19 mouse cellular contexts compared by ENCODE assay signal in the genomic region with DNA sequence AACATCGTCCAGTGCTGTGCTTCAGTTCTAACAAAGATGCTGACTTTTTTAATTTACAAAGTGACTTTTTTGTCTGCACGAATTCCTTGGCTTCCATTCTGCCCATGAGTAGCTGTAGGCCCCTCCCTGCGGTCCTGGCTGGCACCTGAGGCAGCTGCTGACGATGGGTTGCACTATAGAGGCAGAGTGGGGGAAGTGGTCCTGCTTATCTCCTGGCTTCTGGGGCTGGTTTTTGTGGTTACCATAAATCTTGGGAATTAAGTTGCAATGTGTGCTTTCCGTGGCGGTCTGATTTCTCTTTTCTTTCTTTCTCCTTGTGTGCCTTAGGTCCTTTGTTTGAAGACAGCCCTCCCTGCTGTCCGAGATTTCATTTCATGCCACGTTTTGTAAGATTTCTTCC.
"Had no signal": no experiment of that assay in that cellular context is flagged by ENCODE, and none has a peak within 500 bp of the region (broad histone marks: within the 10 kb centered on the region; RNA-seq: fewer than 3 reads in every experiment).

No protein-coding gene starts in this region.

- H3K27me3 ChIP-seq: liver, embryonic 13.5 days; midbrain, embryonic 13.5 days; neural tube, embryonic 13.5 days; stomach, embryonic 15.5 days had no signal

- H3K4me3 ChIP-seq: left cerebral cortex, adult 2 months; liver, embryonic 13.5 days; midbrain, embryonic 10.5 days; midbrain, embryonic 13.5 days; myocyte; neural tube, embryonic 13.5 days; stomach, embryonic 15.5 days had no signal

- H3K9me3 ChIP-seq: liver, embryonic 13.5 days; midbrain, embryonic 10.5 days; midbrain, embryonic 13.5 days; neural tube, embryonic 13.5 days; stomach, embryonic 15.5 days had no signal

- DNase-seq: kidney, adult 11 months; kidney, adult 9 months; kidney, postnatal 10 days; kidney, postnatal 4 days; liver, embryonic 13.5 days; lung, adult 2 months; lung, postnatal 14 days; lung, postnatal 4 days; retina, postnatal 1 day; right cerebral cortex, postnatal 25 days; spleen, adult 18-20 months; thymus, postnatal 36 days had no signal

- H3K9ac ChIP-seq: liver, embryonic 13.5 days; midbrain, embryonic 13.5 days; neural tube, embryonic 13.5 days; stomach, embryonic 15.5 days had no signal

- H3K27ac ChIP-seq: left cerebral cortex, adult 2 months; liver, embryonic 13.5 days; midbrain, embryonic 10.5 days; midbrain, embryonic 13.5 days; neural tube, embryonic 13.5 days; stomach, embryonic 15.5 days had no signal

- H3K4me2 ChIP-seq: liver, embryonic 13.5 days; midbrain, embryonic 13.5 days; neural tube, embryonic 13.5 days; stomach, embryonic 15.5 days had no signal

- ATAC-seq: midbrain, embryonic 13.5 days; midbrain, embryonic 16.5 days had no signal

- H3K4me1 ChIP-seq: midbrain, embryonic 10.5 days; midbrain, embryonic 13.5 days; neural tube, embryonic 13.5 days; stomach, embryonic 15.5 days had no signal
